Mouse (Mus musculus) central nervous system, embryonic 14 days (tissue): Measurements from ENCODE around the gene Olfr74. TPM values are rescaled to one million over a fixed set of nuclear protein-coding genes. Genes with fewer than 3 reads are reported as not detected.

Experiments used
- polyA plus RNA-seq: library from polyadenylated mRNA; depleted of rRNA; stranded (reverse); fragments of >200 nt; gene quantifications from 2 replicates; pipeline ENCODE4 v1.2.3, GENCODE M21; 2012; rRNA removed

Gene Olfr74
- polyA plus RNA-seq: not detected in 2 replicates

GRCm38 (mm10) chr2:87974563-87974962, at the start of gene Olfr74:
TSS of gene Olfr74 (minus strand) at chr2:87974663.

GRCm38 (mm10) chr2:88022474-88022873, 48.0 kb upstream of the Olfr74 start, which contains the start of gene Olfr1161:
TSS of gene Olfr1161 (plus strand) at chr2:88022774.

GRCm38 (mm10) chr2:88007515-88008318, 33.3 kb upstream of the Olfr74 start, which contains the start of gene Olfr1160:
TSS of gene Olfr1160 (minus strand) at chr2:88008268.

GRCm38 (mm10) chr2:87989813-87990212, 15.3 kb upstream of the Olfr74 start, which contains the start of gene Olfr1158:
TSS of gene Olfr1158 (plus strand) at chr2:87990113.

GRCm38 (mm10) chr2:87968199-87968598, 6.3 kb downstream of the Olfr74 start, which contains the start of gene Olfr1157:
TSS of gene Olfr1157 (minus strand) at chr2:87968299.

GRCm38 (mm10) chr2:87953000-87953399, 21.5 kb downstream of the Olfr74 start, which contains the start of gene Olfr1156:
TSS of gene Olfr1156 (minus strand) at chr2:87953100.

GRCm38 (mm10) chr2:87945037-87945436, 29.4 kb downstream of the Olfr74 start, which contains the start of gene Olfr1155:
TSS of gene Olfr1155 (minus strand) at chr2:87945137.

Other genes with a start within 250 kb of the Olfr74 start
- not detected in 2 replicates for gene Olfr1138, start 234.7 kb downstream of the Olfr74 start, polyA plus RNA-seq
- not detected in 2 replicates for gene Olfr1140, start 230.9 kb downstream of the Olfr74 start, polyA plus RNA-seq
- gene Olfr1141, start 220.7 kb downstream of the Olfr74 start, polyA plus RNA-seq: not detected in 2 replicates
- gene Olfr152, start 195.2 kb downstream of the Olfr74 start, polyA plus RNA-seq: not detected in 2 replicates
- gene Olfr1143, start 174.1 kb downstream of the Olfr74 start, polyA plus RNA-seq: not detected in 2 replicates
- not detected in 2 replicates for gene Olfr1145, start 164.8 kb downstream of the Olfr74 start, polyA plus RNA-seq
- not detected in 2 replicates for gene Olfr1148, start 144.1 kb downstream of the Olfr74 start, polyA plus RNA-seq
- gene Olfr1150-ps1, start 130.7 kb downstream of the Olfr74 start, polyA plus RNA-seq: not detected in 2 replicates
- not detected in 2 replicates for gene Olfr1151, start 118.8 kb downstream of the Olfr74 start, polyA plus RNA-seq
- gene Olfr1152, start 108.2 kb downstream of the Olfr74 start, polyA plus RNA-seq: 0.01 TPM in 2 replicates
- not detected in 2 replicates for gene Olfr1153, start 79.7 kb downstream of the Olfr74 start, polyA plus RNA-seq
- not detected in 2 replicates for gene Olfr1154, start 69.5 kb downstream of the Olfr74 start, polyA plus RNA-seq
- gene Olfr1155, start 29.5 kb downstream of the Olfr74 start, polyA plus RNA-seq: not detected in 2 replicates
- gene Olfr1156, start 21.6 kb downstream of the Olfr74 start, polyA plus RNA-seq: not detected in 2 replicates
- not detected in 2 replicates for gene Olfr1157, start 6.4 kb downstream of the Olfr74 start, polyA plus RNA-seq
- gene Olfr1158, start 15.4 kb upstream of the Olfr74 start, polyA plus RNA-seq: not detected in 2 replicates
- gene Olfr1160, start 33.6 kb upstream of the Olfr74 start, polyA plus RNA-seq: not detected in 2 replicates
- gene Olfr1161, start 48.1 kb upstream of the Olfr74 start, polyA plus RNA-seq: not detected in 2 replicates
- gene Olfr73, start 63.0 kb upstream of the Olfr74 start, polyA plus RNA-seq: not detected in 2 replicates
- not detected in 2 replicates for gene Olfr1162, start 76.5 kb upstream of the Olfr74 start, polyA plus RNA-seq
- gene Olfr1163, start 97.2 kb upstream of the Olfr74 start, polyA plus RNA-seq: not detected in 2 replicates
- gene Olfr1164, start 119.3 kb upstream of the Olfr74 start, polyA plus RNA-seq: not detected in 2 replicates
- not detected in 2 replicates for gene Olfr1166, start 153.6 kb upstream of the Olfr74 start, polyA plus RNA-seq
- not detected in 2 replicates for gene Olfr1167, start 180.5 kb upstream of the Olfr74 start, polyA plus RNA-seq
- gene Olfr1168, start 207.2 kb upstream of the Olfr74 start, polyA plus RNA-seq: not detected in 2 replicates